Mouse (Mus musculus) fibroblast of lung, adult 2 months (primary cell): ENCODE measurements around the gene F2r.

Experiments
- DNase-seq: peaks from one replicate; pipeline ENCODE4 v3.0.0-alpha.2; 2011; ENCODE audit warnings: low read depth

Gene F2r

GRCm38 (mm10) chr13:95630747-95631146, 12.5 kb upstream of the F2r start:
- no peak for DNase-seq

GRCm38 (mm10) chr13:95629751-95630150, 11.5 kb upstream of the F2r start:
- DNase-seq = no peak

- DNase-seq = no peak
Observed at GRCm38 (mm10) chr13:95626696-95627095, 8.4 kb upstream of the F2r start.

- no peak for DNase-seq
Observed at GRCm38 (mm10) chr13:95623042-95623441, 4.8 kb upstream of the F2r start.

GRCm38 (mm10) chr13:95621563-95621962, 3.3 kb upstream of the F2r start:
- DNase-seq = no peak

GRCm38 (mm10) chr13:95618859-95619258, 572 bp upstream of the F2r start:
- no peak for DNase-seq

GRCm38 (mm10) chr13:95617671-95618171, 566 bp downstream of the F2r start:
- no peak for DNase-seq

GRCm38 (mm10) chr13:95617082-95617670, 1.1 kb downstream of the F2r start:
- DNase-seq = no peak

- no peak for DNase-seq
Observed at GRCm38 (mm10) chr13:95616512-95616911, 1.8 kb downstream of the F2r start.

GRCm38 (mm10) chr13:95614757-95615156, 3.5 kb downstream of the F2r start:
- DNase-seq = no peak

- no peak for DNase-seq
Observed at GRCm38 (mm10) chr13:95612243-95612642, 6.0 kb downstream of the F2r start.

GRCm38 (mm10) chr13:95611752-95612151, 6.5 kb downstream of the F2r start:
- DNase-seq = no peak

- DNase-seq = no peak
Observed at GRCm38 (mm10) chr13:95610786-95611562, 7.3 kb downstream of the F2r start.

GRCm38 (mm10) chr13:95609088-95609420, 9.2 kb downstream of the F2r start:
- no peak for DNase-seq

GRCm38 (mm10) chr13:95608416-95609087, 9.7 kb downstream of the F2r start:
- DNase-seq = no peak

- DNase-seq = no peak
Observed at GRCm38 (mm10) chr13:95607019-95607418, 11.3 kb downstream of the F2r start.

- DNase-seq = no peak
Observed at GRCm38 (mm10) chr13:95604288-95604687, 14.0 kb downstream of the F2r start.

- DNase-seq = no peak
Observed at GRCm38 (mm10) chr13:95599833-95600359, 18.4 kb downstream of the F2r start.

- no peak for DNase-seq
Observed at GRCm38 (mm10) chr13:95598232-95598920, 19.9 kb downstream of the F2r start.

- no peak for DNase-seq
Observed at GRCm38 (mm10) chr13:95597578-95597977, 20.7 kb downstream of the F2r start.

GRCm38 (mm10) chr13:95596689-95597088, 21.6 kb downstream of the F2r start:
- DNase-seq = no peak

- DNase-seq = no peak
Observed at GRCm38 (mm10) chr13:95595921-95596320, 22.4 kb downstream of the F2r start.
